Mouse (Mus musculus) CH12.LX (cell line): ENCODE results near the gene Olfr970.

Source experiments
- CTCF ChIP-seq, 2 experiments: IDR thresholded peaks in 1 of 2; conservative IDR thresholded peaks in 1 of 2; 2 replicates each; pipeline ENCODE4 v1.5.1; 2011 to 2012; ENCODE audit warnings: low read depth in 2 of 2, low read length in 2 of 2, improper control_type of control experiment in 1 of 2, inconsistent platforms in 1 of 2, mild to moderate bottlenecking in 1 of 2, moderate library complexity in 1 of 2
- MAX ChIP-seq: IDR thresholded peaks from 2 replicates; pipeline ENCODE4 v1.6.1; 2011; ENCODE audit warnings: low read length, improper control_type of control experiment
- RCOR1 ChIP-seq: conservative IDR thresholded peaks from 2 replicates; pipeline ENCODE4 v1.6.1; 2012; ENCODE audit warnings: low read depth, mild to moderate bottlenecking, inconsistent platforms, low read length, improper control_type of control experiment
- SMC3 ChIP-seq: IDR thresholded peaks from 2 replicates; pipeline ENCODE4 v1.6.1; 2011; ENCODE audit warnings: low read depth, low read length, improper control_type of control experiment
- TCF12 ChIP-seq: IDR thresholded peaks from 2 replicates; pipeline ENCODE4 v1.6.1; 2014; ENCODE audit warnings: low read depth, mild to moderate bottlenecking, inconsistent platforms, low read length, improper control_type of control experiment

- TF ChIP-seq SMC3 (no peak), MAX (no peak), CTCF (conservative IDR thresholded peaks at IDR 0.05 in 1 of 2, IDR thresholded peaks at IDR 0.05 in 1 of 2; ENCODE audit: low read depth in 2 of 2, low read length in 2 of 2) (no peak), TCF12 (no peak), RCOR1 (no peak)
Measured at GRCm38 (mm10) chr9:39866122-39866521, 57.5 kb downstream of the Olfr970 start, which contains the start of gene Olfr972.
